Mouse (Mus musculus) ES-E14 (cell line): ENCODE data around the gene Hnrnpa3. TPM values are rescaled to one million over a fixed set of nuclear protein-coding genes. Genes with fewer than 3 reads are reported as not detected.

Experiments used
- DNase-seq: peaks from one replicate; pipeline ENCODE4 v3.0.0-alpha.2; 2013; ENCODE audit warnings: low read depth, low spot score
- H3K27ac ChIP-seq: 2 replicates; pipeline ENCODE4 v1.5.1; 2012; ENCODE audit warnings: low read depth, mild to moderate bottlenecking, low read length, moderate library complexity, mixed read lengths; ENCODE audit not compliant: poor library complexity, insufficient read depth, severe bottlenecking
- H3K36me3 ChIP-seq: 2 replicates; pipeline ENCODE4 v1.6.1; 2012; ENCODE audit warnings: mild to moderate bottlenecking, low read length, moderate library complexity, mixed read lengths; ENCODE audit not compliant: control insufficient read depth, poor library complexity, insufficient read depth, severe bottlenecking
- H3K4me1 ChIP-seq, 2 experiments: fragments of 150-350 bp in 1 of 2; sonication (generic) in 1 of 2; 2 replicates each; pipeline ENCODE4 v1.6.1; 2012; ENCODE audit warnings: low read length in 2 of 2, mild to moderate bottlenecking in 1 of 2, mixed read lengths in 1 of 2; ENCODE audit not compliant: control insufficient read depth in 2 of 2, insufficient read depth in 2 of 2, poor library complexity in 1 of 2
- H3K4me3 ChIP-seq, 2 experiments: fragments of 150-350 bp in 1 of 2; sonication (generic) in 1 of 2; 2 replicates each; pipeline ENCODE4 v1.5.1; 2012; ENCODE audit warnings: low read length in 2 of 2, low read depth in 1 of 2, mild to moderate bottlenecking in 1 of 2, mixed read lengths in 1 of 2; ENCODE audit not compliant: insufficient read depth in 1 of 2, poor library complexity in 1 of 2, severe bottlenecking in 1 of 2
- H3K9ac ChIP-seq: 2 replicates; pipeline ENCODE4 v1.6.1; 2012; ENCODE audit warnings: low read depth, mild to moderate bottlenecking, low read length, mixed read lengths; ENCODE audit not compliant: poor library complexity, insufficient read depth, severe bottlenecking
- H3K9me3 ChIP-seq: fragments of 150-350 bp; sonication (generic); 2 replicates; pipeline ENCODE4 v1.6.1; 2012; ENCODE audit warnings: low read depth, mild to moderate bottlenecking, low read length; ENCODE audit not compliant: control insufficient read depth, insufficient read depth
- CHD2 ChIP-seq: IDR thresholded peaks from 2 replicates; pipeline ENCODE4 v1.6.1; 2014; ENCODE audit warnings: mild to moderate bottlenecking, low read depth, low read length, inconsistent platforms
- HCFC1 ChIP-seq: IDR thresholded peaks from 2 replicates; pipeline ENCODE4 v1.6.1; 2012; ENCODE audit warnings: low read length, inconsistent platforms, borderline replicate concordance; ENCODE audit not compliant: insufficient read depth
- MAFK ChIP-seq: IDR thresholded peaks from 2 replicates; pipeline ENCODE4 v1.6.1; 2014; ENCODE audit warnings: mild to moderate bottlenecking, low read depth, low read length, inconsistent platforms; ENCODE audit not compliant: insufficient read depth
- ZC3H11A ChIP-seq: IDR thresholded peaks from 2 replicates; pipeline ENCODE4 v1.6.1; 2012; ENCODE audit warnings: low read depth, mild to moderate bottlenecking, inconsistent platforms, low read length, borderline replicate concordance
- ZNF384 ChIP-seq: IDR thresholded peaks from 2 replicates; pipeline ENCODE4 v1.6.1; 2012; ENCODE audit warnings: low read depth, low read length, inconsistent platforms
- in situ Hi-C, 2 experiments: fragments of 600-800 bp; cut with MboI; formaldehyde crosslinking; loops; one replicate each; pipeline ENCODE4 v1.15.1; 2025; ENCODE audit warnings: low sequenced_read_pairs in 2 of 2, inconsistent platforms in 1 of 2; ENCODE audit not compliant: unreplicated experiment in 2 of 2
- total RNA-seq: library from RNA; depleted of rRNA; stranded (reverse); fragments of 300-350 nt; gene quantifications from 2 replicates; pipeline ENCODE4 v1.2.3, GENCODE M21; 2012; rRNA removed

The Hnrnpa3 gene
- total RNA-seq, 1 experiment = 166 TPM

DNA sequence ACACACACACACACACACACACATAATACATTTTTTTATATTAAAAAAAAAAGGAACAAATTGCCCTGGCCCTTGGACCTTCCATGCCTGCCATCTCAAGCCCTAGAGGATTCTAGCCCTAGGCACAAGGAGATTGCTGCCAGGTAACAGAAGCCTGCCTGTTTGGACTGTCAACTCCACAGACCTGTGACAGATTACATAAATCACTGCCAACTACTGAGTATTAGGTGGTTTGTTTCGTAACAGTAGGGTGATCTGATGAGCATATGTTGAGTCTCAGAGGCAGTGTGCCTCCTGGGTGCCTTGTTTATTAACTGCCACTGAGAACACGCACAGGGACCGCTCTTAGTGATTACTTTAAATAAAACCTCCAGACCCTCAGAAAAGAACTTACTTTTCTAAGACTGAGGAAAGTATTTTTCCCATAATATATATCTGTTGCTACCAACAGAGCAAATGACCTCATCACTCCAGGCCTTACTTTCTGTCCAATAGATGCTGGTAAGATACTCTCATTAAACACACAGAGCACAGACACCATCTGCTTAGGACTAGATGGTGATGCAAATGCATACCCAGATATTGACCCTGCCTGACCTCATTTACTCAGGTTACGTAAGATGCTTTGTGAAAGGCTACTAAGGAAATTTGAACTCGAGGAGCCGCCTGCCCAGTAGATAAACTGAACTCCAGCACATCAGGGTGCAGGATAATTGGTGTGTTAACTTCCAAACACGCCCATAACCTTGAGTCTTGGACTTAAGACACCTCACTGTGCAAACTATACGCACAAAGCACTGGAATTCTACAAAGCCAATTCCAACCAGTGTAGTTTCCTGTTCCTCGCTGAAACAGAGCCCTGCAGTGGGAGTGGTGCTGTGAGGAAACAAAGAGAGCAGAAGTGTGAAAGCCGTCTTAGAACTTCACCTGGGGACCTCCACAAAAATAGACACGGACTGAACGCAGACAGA lies 57.3 kb downstream of the Hnrnpa3 start:
- Histone ChIP-seq H3K4me3 (no peak overlapping the region), H3K9me3 (no peaks in the 10 kb centered on the region), H3K27ac (no peak overlapping the region), H3K4me1 (peaks cover 0 to 7% of the 10 kb centered on the region in 2 experiments; a peak in 2 of 4 replicates), H3K9ac (no peak overlapping the region), H3K36me3 (no peaks in the 10 kb centered on the region)
- TF ChIP-seq CHD2 (no peak), ZNF384 (no peak), HCFC1 (no peak), ZC3H11A (no peak), MAFK (no peak)
- no peak for DNase-seq
- in situ Hi-C loops = no loop called here

Other genes starting within 250 kb of the Hnrnpa3 start
- 19.8 and 28.4 TPM in 2 replicates for gene Nfe2l2, start 45.4 kb downstream of the Hnrnpa3 start, total RNA-seq
- gene Agps, start 172.9 kb downstream of the Hnrnpa3 start, total RNA-seq = 74.6 and 101 TPM in 2 replicates